Mouse (Mus musculus) intestine, postnatal 0 days (tissue): ENCODE measurements at regions not wholly inside any gene's neighbourhood (a gene's known extent, or its start where the extent isn't known, plus 50 kb on each side); places are given as distances from the start of the nearest gene placed in this dataset.

ENCODE experiments used
- ATAC-seq: fragments of 200-750 bp; cut with Nextera tagmentation; 2 replicates; pipeline ENCODE4 v1.8.0; 2017; ENCODE audit warnings: mild to moderate bottlenecking, moderate TSS enrichment, moderate library complexity
- H3K27ac ChIP-seq: fragments of 300-500 bp; sonication (generic); 2 replicates; pipeline ENCODE4 v1.5.1; 2014; ENCODE audit warnings: mild to moderate bottlenecking, low read depth, low read length, moderate library complexity
- H3K27me3 ChIP-seq: fragments of 300-500 bp; sonication (generic); replicated peaks from 2 replicates; pipeline ENCODE4 v1.6.1; 2014; ENCODE audit warnings: low read length, mixed read lengths; ENCODE audit not compliant: control insufficient read depth, insufficient read depth
- H3K36me3 ChIP-seq: fragments of 300-500 bp; sonication (generic); 2 replicates; pipeline ENCODE4 v1.6.1; 2014; ENCODE audit warnings: mild to moderate bottlenecking, moderate library complexity; ENCODE audit not compliant: control insufficient read depth, insufficient read depth
- H3K4me1 ChIP-seq: fragments of 300-500 bp; sonication (generic); replicated peaks from 2 replicates; pipeline ENCODE4 v1.6.1; 2014; ENCODE audit warnings: antibody characterized with exemption, low read length, mixed read lengths; ENCODE audit not compliant: control insufficient read depth, insufficient read depth
- H3K4me2 ChIP-seq: fragments of 300-500 bp; sonication (generic); replicated peaks from 2 replicates; pipeline ENCODE4 v1.6.1; 2014; ENCODE audit warnings: low read depth, mild to moderate bottlenecking, moderate library complexity
- H3K4me3 ChIP-seq: fragments of 300-500 bp; sonication (generic); 2 replicates; pipeline ENCODE4 v1.5.1; 2014; ENCODE audit warnings: low read depth, low read length
- H3K9ac ChIP-seq: fragments of 300-500 bp; sonication (generic); 2 replicates; pipeline ENCODE4 v1.6.1; 2014; ENCODE audit warnings: mild to moderate bottlenecking, low read depth, low read length
- H3K9me3 ChIP-seq: fragments of 300-500 bp; sonication (generic); 2 replicates; pipeline ENCODE4 v1.6.1; 2016; ENCODE audit warnings: mixed run types; ENCODE audit not compliant: control insufficient read depth
- CTCF ChIP-seq: sonication (generic); IDR thresholded peaks from 2 replicates; pipeline ENCODE4 v1.5.1; 2016; ENCODE audit warnings: low read depth, mild to moderate bottlenecking, control low read depth, antibody characterized with exemption, moderate library complexity
- WGBS: fragments of 180-500 bp; shearing (Covaris S2); extraction: QIAGEN DNeasy Blood & Tissue Kit; methylation state at CpG from one replicate; pipeline ENCODE4 v1.1.7; 2014; 5-methylcytosine and 5-hydroxymethylcytosine counted together

DNA sequence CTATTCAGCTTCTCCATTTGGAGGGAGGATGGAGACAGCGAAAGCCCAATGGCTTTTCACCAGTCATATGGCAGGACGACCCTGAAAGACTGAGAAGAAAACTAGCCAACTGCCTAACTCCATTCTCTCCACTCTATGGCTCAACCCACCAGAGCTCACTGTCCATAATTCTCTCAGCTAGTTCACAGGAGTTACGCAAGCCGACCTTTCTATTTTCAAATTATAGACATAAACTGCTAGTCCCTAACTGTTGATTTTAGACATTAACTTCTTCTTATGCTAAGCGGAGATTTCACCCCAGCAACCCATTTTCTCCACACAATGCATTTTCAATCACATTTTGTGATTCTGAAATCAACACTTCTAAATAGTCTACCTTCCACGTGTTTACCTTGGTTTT lies 281.8 kb upstream of the Tank start:
- ATAC-seq: no peak
- 79% methylated on average over 6 of the region's 6 CpGs for WGBS
- no peak overlapping the region for H3K27ac ChIP-seq

DNA sequence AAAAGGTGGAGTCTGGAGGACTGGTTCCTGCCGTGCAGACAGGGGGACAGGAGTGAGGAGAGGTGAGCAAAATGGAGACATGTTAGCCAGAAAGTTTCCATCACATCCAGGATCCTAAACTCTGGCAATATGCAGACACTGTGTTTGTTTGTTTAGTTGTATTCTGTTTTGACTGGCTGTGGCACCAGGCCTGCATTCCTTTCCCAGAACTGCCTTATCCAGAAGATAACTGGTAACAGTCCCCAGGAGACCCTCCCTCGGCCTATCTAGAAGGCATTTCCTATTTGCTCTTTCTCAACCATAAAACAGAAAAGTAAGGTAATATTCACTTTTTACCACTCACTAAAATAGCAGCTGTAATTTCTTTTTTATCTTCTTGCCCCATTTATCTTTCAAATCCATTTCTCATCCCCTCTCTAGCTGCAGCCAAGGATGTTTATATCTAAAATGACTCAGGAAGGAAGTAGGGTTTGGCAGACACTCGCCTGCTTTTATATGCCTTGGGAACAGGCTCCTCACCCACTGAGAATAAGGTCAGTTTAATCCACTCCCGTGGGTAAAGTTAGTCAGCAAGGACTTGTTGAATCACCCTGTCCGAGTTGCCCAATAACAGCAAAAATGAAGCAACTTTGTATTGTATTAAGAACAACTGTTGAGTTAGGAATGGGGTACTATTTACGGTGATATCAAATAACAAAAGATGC lies 283.0 kb upstream of the Tank start:
- peak; percentile 3; the same call in 1 of the 2 replicates for TF ChIP-seq CTCF
- ATAC-seq: no peak
- H3K36me3 ChIP-seq: no peaks in the 10 kb centered on the region
- no peak overlapping the region for H3K27ac ChIP-seq
- WGBS: 33% methylated on average over 6 of the region's 6 CpGs
- H3K27me3 ChIP-seq: no peaks in the 10 kb centered on the region
- H3K4me1 ChIP-seq: no peaks in the 10 kb centered on the region
- H3K4me3 ChIP-seq: no peak overlapping the region
- H3K9ac ChIP-seq: no peak overlapping the region
- no peaks in the 10 kb centered on the region for H3K9me3 ChIP-seq
- no peak overlapping the region for H3K4me2 ChIP-seq

More for the DNA sequence above, 281.8 kb upstream of the Tank start:
- TF ChIP-seq CTCF: no peak
- H3K36me3 ChIP-seq: no peaks in the 10 kb centered on the region
- H3K4me1 ChIP-seq: no peaks in the 10 kb centered on the region
- no peak overlapping the region for H3K9ac ChIP-seq
- H3K9me3 ChIP-seq: no peaks in the 10 kb centered on the region
- no peaks in the 10 kb centered on the region for H3K27me3 ChIP-seq
- no peak overlapping the region for H3K4me3 ChIP-seq
- H3K4me2 ChIP-seq: no peak overlapping the region

DNA sequence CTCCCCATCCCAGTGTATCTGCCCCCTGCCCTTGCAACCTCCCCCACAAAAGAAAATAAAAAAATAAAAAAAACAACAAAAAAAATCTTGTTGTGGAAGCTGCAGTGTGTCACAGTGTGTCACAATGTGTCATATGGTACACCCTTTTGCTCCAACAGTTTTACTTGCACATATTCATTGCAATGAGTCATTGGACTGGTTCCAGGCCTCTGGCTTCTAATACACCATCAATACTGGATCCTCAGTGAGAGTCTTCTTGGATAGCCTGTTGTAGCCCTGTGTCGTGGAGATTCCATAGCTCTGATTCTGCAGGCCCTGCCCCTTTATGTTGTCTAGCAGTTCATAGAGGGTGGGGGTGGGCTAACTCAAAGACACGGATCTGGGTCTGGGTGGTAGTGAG lies 290.1 kb upstream of the Tank start:
- Histone ChIP-seq H3K4me1 (no peaks in the 10 kb centered on the region), H3K9me3 (no peaks in the 10 kb centered on the region), H3K27ac (no peak overlapping the region), H3K27me3 (no peaks in the 10 kb centered on the region), H3K4me2 (no peak overlapping the region), H3K4me3 (no peak overlapping the region), H3K36me3 (no peaks in the 10 kb centered on the region), H3K9ac (no peak overlapping the region)
- ATAC-seq: no peak
- 82% methylated on average over 2 of the region's 2 CpGs for WGBS
- no peak for TF ChIP-seq CTCF

DNA sequence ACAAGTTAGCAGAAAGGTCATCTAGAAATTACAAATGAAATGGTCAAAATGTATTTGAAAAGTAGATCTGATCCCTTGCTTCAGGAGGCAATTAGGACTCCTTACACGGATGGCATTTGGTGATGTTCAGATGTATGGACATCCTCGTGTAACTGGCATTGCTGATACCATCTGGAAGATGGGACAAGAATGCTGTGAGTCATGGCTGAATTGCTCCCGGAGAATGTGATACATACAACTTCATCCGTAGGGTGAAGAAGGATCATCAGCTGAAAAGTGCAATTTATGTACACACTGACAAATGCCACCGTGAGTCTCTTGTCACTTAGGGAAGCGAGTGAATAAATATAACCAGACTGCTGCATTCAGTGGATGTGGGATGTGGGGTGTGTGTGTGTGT lies 293.7 kb upstream of the Tank start:
- ATAC-seq: no peak
- Histone ChIP-seq H3K9me3 (no peaks in the 10 kb centered on the region), H3K27ac (no peak overlapping the region), H3K4me1 (no peaks in the 10 kb centered on the region), H3K9ac (no peak overlapping the region), H3K4me3 (no peak overlapping the region), H3K27me3 (no peaks in the 10 kb centered on the region), H3K36me3 (no peaks in the 10 kb centered on the region), H3K4me2 (no peak overlapping the region)
- no peak for TF ChIP-seq CTCF
- 65% methylated on average over 6 of the region's 6 CpGs for WGBS

DNA sequence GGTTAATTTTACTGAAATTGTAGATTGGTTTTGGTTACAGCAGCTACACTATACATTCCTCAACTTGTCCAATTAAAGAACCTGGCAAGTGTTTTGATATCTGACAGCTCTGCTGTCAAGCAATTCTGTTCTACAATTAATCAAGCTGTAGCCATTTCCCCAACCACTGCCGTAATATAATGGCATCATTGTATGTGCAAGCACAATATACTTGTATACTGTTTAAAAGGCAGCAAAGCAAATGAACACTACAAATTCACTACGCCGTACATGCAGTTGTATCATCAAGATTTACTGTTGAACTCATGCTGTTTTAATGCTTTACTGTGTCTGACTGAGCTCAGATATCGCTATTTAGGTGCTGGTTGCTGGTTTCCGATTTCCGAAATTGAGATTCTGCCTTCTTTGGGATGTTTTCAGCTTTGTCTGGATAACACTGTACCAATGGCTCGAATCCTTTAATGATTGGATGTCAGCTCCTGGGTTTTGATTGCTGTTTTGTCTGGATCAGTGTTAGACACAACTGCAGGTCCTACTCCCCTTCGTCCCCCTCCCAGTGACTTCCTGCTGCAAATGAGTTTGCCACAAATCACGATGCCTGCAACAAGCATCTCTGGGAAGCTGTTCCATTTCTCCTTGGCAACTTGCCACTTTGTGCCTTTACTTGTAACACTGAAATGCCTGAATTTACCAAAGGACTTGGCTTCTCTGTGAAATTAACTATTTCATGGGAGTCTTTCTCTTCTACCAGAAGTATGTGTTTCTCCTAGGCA lies 294.4 kb upstream of the Tank start:
- 68% methylated on average over 9 of the region's 9 CpGs for WGBS
- Histone ChIP-seq H3K9me3 (no peaks in the 10 kb centered on the region), H3K4me3 (no peak overlapping the region), H3K27ac (no peak overlapping the region), H3K27me3 (no peaks in the 10 kb centered on the region), H3K36me3 (no peaks in the 10 kb centered on the region), H3K9ac (no peak overlapping the region), H3K4me2 (no peak overlapping the region), H3K4me1 (no peaks in the 10 kb centered on the region)
- no peak for ATAC-seq
- no peak for TF ChIP-seq CTCF

DNA sequence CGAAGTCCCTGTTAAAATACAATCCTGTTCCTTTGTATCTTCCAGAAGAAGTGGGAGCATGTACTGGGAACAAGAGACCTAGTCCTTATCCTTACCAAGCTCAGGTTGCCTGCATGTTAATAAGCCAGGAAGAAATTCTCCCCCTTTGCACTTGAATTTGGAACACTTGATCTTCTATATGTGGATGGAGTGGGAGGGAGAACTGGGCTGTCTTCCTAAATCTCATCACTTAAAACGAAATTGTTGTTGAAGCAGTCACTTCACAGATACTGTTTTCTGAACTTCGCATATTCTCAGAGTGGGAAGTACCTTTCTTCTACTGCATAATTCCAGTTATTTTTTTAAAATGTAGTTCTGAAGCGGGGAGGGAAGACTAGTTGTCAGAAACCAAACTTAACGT lies 305.7 kb upstream of the Tank start:
- 86% methylated on average over 5 of the region's 5 CpGs for WGBS
- no peak overlapping the region for H3K9ac ChIP-seq
- no peak for TF ChIP-seq CTCF
- no peaks in the 10 kb centered on the region for H3K9me3 ChIP-seq
- no peak overlapping the region for H3K4me3 ChIP-seq
- ATAC-seq: no peak
- no peak overlapping the region for H3K4me2 ChIP-seq
- H3K4me1 ChIP-seq: no peaks in the 10 kb centered on the region
- H3K27ac ChIP-seq: no peak overlapping the region
- H3K27me3 ChIP-seq: no peaks in the 10 kb centered on the region
- H3K36me3 ChIP-seq: no peaks in the 10 kb centered on the region
